In the genomic region with DNA sequence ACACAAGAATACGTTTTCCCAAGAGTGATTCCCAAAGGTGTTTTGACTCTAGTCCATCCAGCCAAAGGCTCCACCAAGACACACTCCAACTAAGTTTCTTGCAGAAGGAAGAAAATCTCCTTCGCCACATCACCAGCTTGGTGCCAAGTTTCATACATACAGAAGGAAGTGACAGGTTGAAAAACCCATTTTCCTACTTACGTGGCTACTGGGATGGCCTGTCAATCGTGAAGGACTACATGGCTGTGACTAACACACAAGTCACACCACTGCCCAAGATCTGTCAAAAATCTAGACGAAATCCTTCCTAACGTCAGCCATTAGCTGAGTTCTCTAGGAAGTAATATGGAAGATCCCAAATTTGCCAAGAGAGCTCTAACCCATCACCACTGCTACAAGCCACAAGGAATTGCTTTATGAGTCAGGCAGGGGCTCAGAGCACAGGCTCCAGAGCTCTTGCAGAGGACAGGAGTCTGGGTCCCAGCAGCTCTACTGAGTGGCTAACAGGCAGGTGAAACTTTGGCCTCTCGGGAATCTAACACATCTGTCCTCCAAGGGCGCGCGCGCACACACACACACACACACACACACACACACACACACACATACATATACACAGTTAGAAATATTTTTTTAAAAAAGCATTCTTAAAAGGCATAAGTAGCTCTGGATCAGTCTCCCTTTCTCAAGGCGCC, we compare ENCODE assay signal across 9 mouse cellular contexts. TPM values are rescaled to one million over a fixed set of nuclear protein-coding genes. Genes with fewer than 3 reads are reported as not detected.
A peak's percentile ranks its signal among the peaks of the same experiment; 100 is the strongest.
DNase-seq lines count a peak whose midpoint lies in the region; ATAC-seq and TF ChIP-seq lines count a peak whose summit lies in the region.
"Had no signal": no experiment of that assay in that cellular context is flagged by ENCODE, and none has a peak within 500 bp of the region (broad histone marks: within the 10 kb centered on the region; RNA-seq: fewer than 3 reads in every experiment).

No protein-coding gene starts in this region.

- TF ChIP-seq CTCF in C2C12 (IDR thresholded peaks at IDR 0.05; ENCODE audit: control insufficient read depth, insufficient read depth, insufficient read length), result no peak
- no peak for TF ChIP-seq CTCF in forebrain, postnatal 0 days (IDR thresholded peaks at IDR 0.05; ENCODE audit: low read depth)

- H3K4me3 ChIP-seq in erythroblast, embryonic 14.5 days (replicated peaks), result peak overlapping the region; percentile 77
- H3K4me3 ChIP-seq in C2C12 (ENCODE audit: insufficient read depth, poor library complexity, severe bottlenecking), result peak overlapping the region; percentile 47
- peak overlapping the region; percentile 52 for H3K4me3 ChIP-seq in forebrain, postnatal 0 days (ENCODE audit: low read depth, low read length)
- peak overlapping the region; percentile 74 for H3K4me3 ChIP-seq in liver, embryonic 13.5 days (replicated peaks)

- H3K9me3 ChIP-seq in erythroblast, embryonic 14.5 days (ENCODE audit: control insufficient read depth, low read length), result no peaks in the 10 kb centered on the region
- no peaks in the 10 kb centered on the region for H3K9me3 ChIP-seq in forebrain, postnatal 0 days (ENCODE audit: low read length)
- H3K9me3 ChIP-seq in liver, embryonic 13.5 days (replicated peaks), result no peaks in the 10 kb centered on the region

- ATAC-seq in erythroblast, adult 5-6 weeks (replicated peaks; ENCODE audit: low FRiP score, poor library complexity, severe bottlenecking), result no peak
- no peak for ATAC-seq in forebrain, postnatal 0 days
- ATAC-seq in liver, embryonic 13.5 days (ENCODE audit: low read depth), result no peak

- H3K79me3 ChIP-seq in C2C12 (ENCODE audit: low read depth), result peaks cover 39% of the 10 kb centered on the region

- DNase-seq in forebrain, postnatal 0 days, result no peak
- no peak for DNase-seq in liver, embryonic 13.5 days
- no peak for DNase-seq in thymus, postnatal 0 days (ENCODE audit: low spot score)
- DNase-seq in adrenal gland, postnatal 14 days, result no peak
- DNase-seq in urinary bladder, postnatal 4 days (ENCODE audit: low spot score in 2 of 2), result no peak
- DNase-seq: cerebellum, adult 2 months had no signal

- H3K27me3 ChIP-seq in erythroblast, embryonic 14.5 days (ENCODE audit: control insufficient read depth), result peaks cover 16% of the 10 kb centered on the region
- peaks cover 3% of the 10 kb centered on the region for H3K27me3 ChIP-seq in C2C12 (ENCODE audit: control insufficient read depth, insufficient read depth, insufficient read length)
- no peaks in the 10 kb centered on the region for H3K27me3 ChIP-seq in forebrain, postnatal 0 days (ENCODE audit: insufficient read depth, low read length)
- no peaks in the 10 kb centered on the region for H3K27me3 ChIP-seq in liver, embryonic 13.5 days

- H3K36me3 ChIP-seq in erythroblast, embryonic 14.5 days (ENCODE audit: control insufficient read depth), result no peaks in the 10 kb centered on the region
- H3K36me3 ChIP-seq in C2C12 (ENCODE audit: control insufficient read depth, insufficient read depth), result peaks cover 4% of the 10 kb centered on the region
- no peaks in the 10 kb centered on the region for H3K36me3 ChIP-seq in forebrain, postnatal 0 days (ENCODE audit: insufficient read depth)
- no peaks in the 10 kb centered on the region for H3K36me3 ChIP-seq in liver, embryonic 13.5 days

- H3K4me1 ChIP-seq in erythroblast, embryonic 14.5 days (ENCODE audit: control insufficient read depth), result peaks cover 44% of the 10 kb centered on the region
- 0 out of 2 replicates have a peak, but pooled peaks cover 3% of the 10 kb centered on the region for H3K4me1 ChIP-seq in forebrain, postnatal 0 days (ENCODE audit: insufficient read depth)
- peaks cover 47% of the 10 kb centered on the region for H3K4me1 ChIP-seq in liver, embryonic 13.5 days (replicated peaks)

- H3K27ac ChIP-seq in forebrain, postnatal 0 days (ENCODE audit: low read depth, low read length), result no peak overlapping the region
- H3K27ac ChIP-seq in liver, embryonic 13.5 days, result peak overlapping the region; percentile 64; the same call in 1 of the 2 replicates

- H3K9ac ChIP-seq in forebrain, postnatal 0 days, result no peak overlapping the region
- peak overlapping the region; percentile 80 for H3K9ac ChIP-seq in liver, embryonic 13.5 days

- H3K79me2 ChIP-seq in C2C12 (ENCODE audit: control insufficient read depth, insufficient read depth), result peaks cover 58% of the 10 kb centered on the region

- H3K4me2 ChIP-seq in forebrain, postnatal 0 days (ENCODE audit: low read depth), result peak overlapping the region; percentile 90
- peak overlapping the region; percentile 98 for H3K4me2 ChIP-seq in liver, embryonic 13.5 days

- no peak overlapping the region for H3ac ChIP-seq in C2C12 (ENCODE audit: control insufficient read depth, insufficient read length, low read depth)

- WGBS in forebrain, postnatal 0 days, result 73% methylated on average over 12 of the region's 12 CpGs
- 58% methylated on average over 12 of the region's 12 CpGs for WGBS in liver, embryonic 13.5 days (ENCODE audit: insufficient replicate concordance)

TF ChIP-seq in C2C12, 6 proteins besides CTCF, POLR2A, EP300 and RAD21:
- TF ChIP-seq FOSL1 (IDR thresholded peaks at IDR 0.05; ENCODE audit: insufficient read depth, low read length, poor library complexity, severe bottlenecking), result no peak
TF ChIP-seq in C2C12: peak in this region for 0.

RNA-seq across cellular contexts. Expression of gene Snx8, which starts 1.1 kb away (rescaled TPM):
- polyA plus RNA-seq in erythroblast, embryonic 14.5 days (2012), result 0.90 and 1.0 TPM in 2 replicates
- 1.0 and 1.2 TPM in 2 replicates for total RNA-seq in erythroblast, adult 5-6 weeks (2015; ENCODE audit: low replicate concordance)
- 0.94 and 1.7 TPM in 2 replicates for total RNA-seq in erythroblast, adult 5-6 weeks (2017; ENCODE audit: low replicate concordance)
- polyA plus RNA-seq in C2C12 (2012; fragmentation: generic; extraction: Trizol), result 37.1 TPM
- total RNA-seq in forebrain, postnatal 0 days (2014; rRNA removed), result 42.8 and 54.6 TPM in 2 replicates
- polyA plus RNA-seq in forebrain, postnatal 0 days (2015; fragmentation: Nextera tagmentation; extraction: Ambion mirVana), result 21.1 and 31.1 TPM in 2 replicates
- 10.5 and 10.9 TPM in 2 replicates for polyA plus RNA-seq in liver, embryonic 13.5 days (2015; fragmentation: Nextera tagmentation; extraction: Ambion mirVana)
- polyA plus RNA-seq in thymus, postnatal 0 days (2015; fragmentation: Nextera tagmentation; extraction: Ambion mirVana), result 6.3 and 6.5 TPM in 2 replicates
- total RNA-seq in adrenal gland, postnatal 14 days (2021), result 17.7 and 26.1 TPM in 2 replicates

RNA-seq across cellular contexts. Expression of gene Eif3b, which starts 31.2 kb away (rescaled TPM):
- 7.2 and 9.3 TPM in 2 replicates for polyA plus RNA-seq in erythroblast, embryonic 14.5 days (2012)
- total RNA-seq in erythroblast, adult 5-6 weeks (2015; ENCODE audit: low replicate concordance), result 58.0 and 74.0 TPM in 2 replicates
- total RNA-seq in erythroblast, adult 5-6 weeks (2017; ENCODE audit: low replicate concordance), result 17.0 and 37.8 TPM in 2 replicates
- 331 TPM for polyA plus RNA-seq in C2C12 (2012; fragmentation: generic; extraction: Trizol)
- total RNA-seq in forebrain, postnatal 0 days (2014; rRNA removed), result 32.3 and 41.4 TPM in 2 replicates
- polyA plus RNA-seq in forebrain, postnatal 0 days (2015; fragmentation: Nextera tagmentation; extraction: Ambion mirVana), result 64.0 and 73.0 TPM in 2 replicates
- 101 and 120 TPM in 2 replicates for polyA plus RNA-seq in liver, embryonic 13.5 days (2015; fragmentation: Nextera tagmentation; extraction: Ambion mirVana)
- polyA plus RNA-seq in thymus, postnatal 0 days (2015; fragmentation: Nextera tagmentation; extraction: Ambion mirVana), result 99.8 and 114 TPM in 2 replicates
- total RNA-seq in adrenal gland, postnatal 14 days (2021), result 154 and 167 TPM in 2 replicates

RNA-seq across cellular contexts. Expression of gene Mrm2, which starts 56.3 kb away (rescaled TPM):
- 0.71 and 0.72 TPM in 2 replicates for polyA plus RNA-seq in erythroblast, embryonic 14.5 days (2012)
- total RNA-seq in erythroblast, adult 5-6 weeks (2015; ENCODE audit: low replicate concordance), result 2.5 TPM in 1 of 2 replicates, not detected in the other
- 0.42 and 1.7 TPM in 2 replicates for total RNA-seq in erythroblast, adult 5-6 weeks (2017; ENCODE audit: low replicate concordance)
- 11.1 TPM for polyA plus RNA-seq in C2C12 (2012; fragmentation: generic; extraction: Trizol)
- 16.0 and 16.2 TPM in 2 replicates for total RNA-seq in forebrain, postnatal 0 days (2014; rRNA removed)
- 14.8 and 15.9 TPM in 2 replicates for polyA plus RNA-seq in forebrain, postnatal 0 days (2015; fragmentation: Nextera tagmentation; extraction: Ambion mirVana)
- polyA plus RNA-seq in liver, embryonic 13.5 days (2015; fragmentation: Nextera tagmentation; extraction: Ambion mirVana), result 12.4 and 13.0 TPM in 2 replicates
- polyA plus RNA-seq in thymus, postnatal 0 days (2015; fragmentation: Nextera tagmentation; extraction: Ambion mirVana), result 18.2 and 19.4 TPM in 2 replicates
- 11.2 and 13.9 TPM in 2 replicates for total RNA-seq in adrenal gland, postnatal 14 days (2021)

RNA-seq across cellular contexts. Expression of gene Gm4869, which starts 57.5 kb away (rescaled TPM):
- polyA plus RNA-seq in erythroblast, embryonic 14.5 days (2012), result not detected in 2 replicates
- not detected in 2 replicates for total RNA-seq in erythroblast, adult 5-6 weeks (2015; ENCODE audit: low replicate concordance)
- not detected in 2 replicates for total RNA-seq in erythroblast, adult 5-6 weeks (2017; ENCODE audit: low replicate concordance)
- 0.01 TPM for polyA plus RNA-seq in C2C12 (2012; fragmentation: generic; extraction: Trizol)
- 0.10 TPM in 1 of 2 replicates, not detected in the other for total RNA-seq in forebrain, postnatal 0 days (2014; rRNA removed)
- not detected in 2 replicates for polyA plus RNA-seq in forebrain, postnatal 0 days (2015; fragmentation: Nextera tagmentation; extraction: Ambion mirVana)
- not detected in 2 replicates for polyA plus RNA-seq in liver, embryonic 13.5 days (2015; fragmentation: Nextera tagmentation; extraction: Ambion mirVana)
- polyA plus RNA-seq in thymus, postnatal 0 days (2015; fragmentation: Nextera tagmentation; extraction: Ambion mirVana), result not detected in 2 replicates
- not detected in 2 replicates for total RNA-seq in adrenal gland, postnatal 14 days (2021)
- polyA plus RNA-seq: cerebellum, adult 2 months had no signal
